In the genomic region with DNA sequence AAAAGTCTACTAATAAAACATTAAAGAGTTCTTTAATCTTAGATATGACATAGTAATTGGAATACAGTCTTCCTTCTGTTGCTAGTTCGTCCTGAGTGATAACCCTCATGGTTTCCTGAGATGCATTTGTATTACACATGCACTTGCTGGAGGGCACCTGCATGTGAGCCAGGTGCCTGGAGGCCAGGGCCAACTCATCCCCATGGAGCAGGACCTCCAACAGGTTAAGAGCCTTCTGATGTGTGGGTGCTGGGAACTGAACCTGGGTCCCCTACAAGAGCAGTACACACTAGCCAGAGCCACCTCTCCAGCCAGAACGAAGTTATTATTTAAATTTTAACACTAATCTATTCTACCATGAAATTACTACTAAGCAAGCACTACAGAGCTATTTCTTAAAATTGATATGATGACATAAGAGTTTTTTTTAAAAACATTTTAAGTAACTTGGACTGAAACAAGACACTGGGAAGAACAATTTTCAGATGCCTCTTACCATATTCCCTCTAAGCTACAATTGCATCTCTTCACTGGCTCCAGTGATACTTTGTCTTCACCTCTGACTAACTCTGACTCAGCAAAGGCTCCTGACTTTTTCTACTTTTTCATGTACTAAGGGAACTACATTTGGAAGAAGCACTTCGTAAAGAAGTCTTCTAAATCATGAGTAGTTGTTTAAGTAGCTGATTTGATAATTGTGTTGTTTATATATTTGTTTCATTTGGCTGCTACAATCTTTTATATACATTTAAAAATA, we compare ENCODE assay signal across 18 mouse cellular contexts. TPM values are rescaled to one million over a fixed set of nuclear protein-coding genes. Genes with fewer than 3 reads are reported as not detected.
"Had no signal": no experiment of that assay in that cellular context is flagged by ENCODE, and none has a peak within 500 bp of the region (broad histone marks: within the 10 kb centered on the region; RNA-seq: fewer than 3 reads in every experiment).

No protein-coding gene starts in this region.

- H3K9me3 ChIP-seq: liver, embryonic 13.5 days; neural tube, embryonic 12.5 days; neural tube, embryonic 15.5 days had no signal

- H3K27ac ChIP-seq: kidney, postnatal 0 days; layer of hippocampus, adult 2 months; liver, embryonic 13.5 days; macrophage; neural tube, embryonic 12.5 days; neural tube, embryonic 15.5 days; stomach, postnatal 0 days had no signal

- H3K4me3 ChIP-seq: layer of hippocampus, adult 2 months; liver, embryonic 13.5 days; neural tube, embryonic 12.5 days; neural tube, embryonic 15.5 days had no signal

- DNase-seq: kidney, postnatal 25 days; layer of hippocampus, adult 9-11 months; liver, embryonic 13.5 days; lung, adult 2 months; lung, postnatal 14 days; right cerebral cortex, adult 18-20 months; right cerebral cortex, postnatal 14 days; right cerebral cortex, postnatal 4 days; thymus, adult 2 months; thymus, postnatal 14 days; thymus, postnatal 4 days had no signal

- H3K9ac ChIP-seq: liver, embryonic 13.5 days; neural tube, embryonic 12.5 days; neural tube, embryonic 15.5 days had no signal

- H3K36me3 ChIP-seq: liver, embryonic 13.5 days; neural tube, embryonic 12.5 days; neural tube, embryonic 15.5 days had no signal

- H3K27me3 ChIP-seq: neural tube, embryonic 12.5 days; neural tube, embryonic 15.5 days had no signal

- H3K4me2 ChIP-seq: midbrain, embryonic 11.5 days; neural tube, embryonic 15.5 days had no signal

RNA-seq across cellular contexts. Expression of a gene that starts 18.4 kb away (rescaled TPM):
- polyA plus RNA-seq: macrophage had no signal
